Mouse (Mus musculus): ENCODE results near the gene Fndc7.

The Fndc7 gene

DNA sequence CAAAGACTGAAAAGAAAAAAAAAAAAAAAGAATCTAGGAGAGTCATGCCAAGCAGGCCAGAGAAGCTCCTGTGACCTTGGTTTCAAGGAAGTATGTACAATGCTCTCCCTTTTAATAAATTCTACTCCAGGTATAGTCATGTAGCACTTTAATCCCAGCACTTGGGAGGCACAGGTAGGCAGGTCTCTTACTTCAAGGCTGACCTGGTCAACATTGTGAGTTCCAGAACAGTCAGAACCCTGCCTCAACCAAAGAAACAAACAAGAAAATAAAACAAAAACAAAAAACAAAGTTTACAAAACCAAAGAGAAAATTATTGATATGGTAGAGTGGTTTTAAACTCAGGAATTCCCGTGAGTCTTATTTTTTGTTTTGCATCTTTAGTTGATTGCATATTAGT lies at the start of gene Fndc7:
TSS of gene Fndc7 (minus strand) at position 101 of the 400 bp plus-strand sequence.
- no peak for DNase-seq (ENCODE audit: low spot score)

DNA sequence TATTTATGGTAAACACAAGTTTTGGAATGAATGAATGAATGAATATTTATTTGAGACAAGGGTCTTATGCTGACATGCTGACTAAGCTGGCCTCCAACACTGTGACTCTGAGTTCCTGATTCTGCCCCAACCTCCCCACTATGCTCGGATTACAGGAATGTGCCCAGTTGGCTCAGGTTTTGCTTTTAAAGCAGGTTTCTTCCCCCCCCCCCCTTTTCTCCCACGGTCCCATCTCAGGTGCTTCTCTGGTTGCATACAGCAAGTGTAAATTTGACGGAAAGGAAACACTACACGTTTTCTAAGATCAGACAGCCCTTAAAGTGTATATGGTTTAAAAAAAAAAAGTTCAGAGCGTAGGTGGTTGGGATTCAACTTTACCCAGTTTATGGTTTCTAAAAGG lies 49.8 kb upstream of the Fndc7 start, which contains the start of gene Henmt1:
TSS of gene Henmt1 (plus strand) at position 301 of the 400 bp plus-strand sequence.
- DNase-seq (ENCODE audit: low spot score), result no peak

DNA sequence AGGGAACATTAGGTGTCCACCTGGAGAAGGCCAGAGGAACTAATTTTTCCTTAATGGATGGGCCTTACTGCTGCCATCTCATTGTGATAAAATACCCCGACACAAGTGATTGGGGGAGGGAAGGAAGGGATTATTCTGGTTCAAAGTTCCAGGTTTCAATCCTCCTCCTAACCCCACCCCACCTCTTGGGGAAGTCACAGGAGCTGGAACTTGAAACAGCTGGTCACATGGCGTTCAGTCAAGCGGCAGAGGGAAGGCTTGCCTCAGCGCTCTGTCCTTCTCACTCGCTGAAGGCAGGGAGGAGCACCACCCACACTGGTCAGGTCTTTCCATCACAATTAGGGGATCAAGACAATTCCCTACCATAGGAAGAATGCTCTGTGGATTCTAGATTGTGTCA lies 48.9 kb upstream of the Fndc7 start:
- DNase-seq (ENCODE audit: low spot score), result no peak

DNA sequence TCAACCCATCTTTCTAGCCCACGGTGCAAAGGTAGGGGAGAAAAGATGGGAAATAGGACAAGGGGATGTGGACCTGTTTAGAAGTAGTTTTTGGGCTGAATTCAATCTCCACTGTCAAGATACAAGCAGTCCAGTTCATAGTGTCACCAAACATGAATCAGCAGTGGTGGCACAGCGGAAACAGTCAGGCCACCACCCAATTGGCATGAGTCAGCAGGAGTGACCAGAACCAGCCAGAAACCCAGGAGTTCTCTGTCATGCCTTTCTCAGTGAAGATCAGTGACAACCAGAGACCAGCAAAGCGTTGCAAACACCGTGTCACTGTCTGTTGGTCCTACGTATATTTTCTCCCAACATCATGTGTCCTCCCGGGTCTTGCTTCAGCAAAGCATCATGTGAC lies 43.7 kb upstream of the Fndc7 start:
- no peak for DNase-seq (ENCODE audit: low spot score)

DNA sequence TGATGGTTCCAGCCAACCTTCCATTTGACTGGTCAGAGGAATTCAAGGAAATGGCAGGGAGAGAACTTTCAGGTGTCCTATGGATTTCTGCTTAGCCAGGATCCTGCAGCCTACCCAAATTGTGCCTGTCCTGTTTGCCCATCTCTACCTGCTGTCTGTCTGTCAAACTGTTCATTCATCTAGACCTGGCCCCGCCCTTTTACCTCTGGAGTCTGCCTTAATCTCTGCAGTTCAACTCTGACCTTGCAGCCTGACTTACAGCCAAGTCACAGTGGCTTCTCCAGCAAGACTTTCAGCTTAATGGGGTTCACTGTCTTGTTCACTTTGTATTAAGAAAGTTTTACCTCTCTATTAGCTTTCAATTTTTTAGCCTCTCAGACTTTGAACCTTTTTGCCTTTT lies 36.5 kb upstream of the Fndc7 start:
- DNase-seq (ENCODE audit: low spot score), result no peak

DNA sequence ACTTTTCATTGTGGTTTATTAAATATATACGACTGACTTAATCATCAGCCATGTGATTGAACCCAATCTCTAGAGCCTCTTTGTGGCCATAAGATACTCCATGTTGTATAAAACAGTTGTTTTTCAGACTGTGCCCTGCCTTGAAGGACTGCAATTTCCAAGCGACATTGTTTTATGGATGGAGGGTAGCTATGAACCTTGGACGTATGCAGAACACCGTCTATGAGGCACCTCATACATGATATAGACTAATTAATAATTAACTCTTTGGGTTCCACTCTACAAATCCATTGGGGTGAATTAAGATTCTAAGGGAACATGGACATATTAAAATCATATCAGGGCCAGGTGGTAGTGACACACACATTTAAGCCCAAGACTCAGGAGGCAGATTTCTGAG lies 35.9 kb upstream of the Fndc7 start:
- no peak for DNase-seq (ENCODE audit: low spot score)

GRCm38 (mm10) chr3:108921822-108922221 lies 32.0 kb upstream of the Fndc7 start:
- no peak for DNase-seq (ENCODE audit: low spot score)

GRCm38 (mm10) chr3:108920442-108921070 lies 30.7 kb upstream of the Fndc7 start:
- DNase-seq (ENCODE audit: low spot score), result no peak

- DNase-seq (ENCODE audit: low spot score), result no peak
Measured at GRCm38 (mm10) chr3:108918852-108919251, 29.0 kb upstream of the Fndc7 start.

- DNase-seq (ENCODE audit: low spot score), result no peak
Measured at GRCm38 (mm10) chr3:108917986-108918385, 28.2 kb upstream of the Fndc7 start.

DNA sequence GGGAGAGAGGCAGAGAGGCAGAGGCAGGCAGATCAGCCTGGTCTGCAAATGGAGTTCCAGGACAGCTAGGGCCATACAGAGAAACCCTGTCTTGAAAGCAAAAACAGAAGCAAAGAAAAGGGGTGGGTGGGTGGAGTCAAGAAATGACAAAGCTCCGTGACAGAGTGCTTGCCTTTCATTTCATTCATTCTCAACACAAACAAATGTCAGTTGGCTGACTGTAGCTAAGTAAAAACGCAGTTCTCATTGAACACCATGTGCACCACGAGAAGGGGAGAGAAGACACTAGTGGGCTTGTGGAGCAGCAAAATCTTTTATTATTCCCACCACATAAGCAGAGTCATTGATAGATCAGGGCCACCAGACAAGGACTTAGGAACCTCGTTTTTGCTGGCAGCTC lies 27.0 kb upstream of the Fndc7 start:
- DNase-seq (ENCODE audit: low spot score), result no peak

DNA sequence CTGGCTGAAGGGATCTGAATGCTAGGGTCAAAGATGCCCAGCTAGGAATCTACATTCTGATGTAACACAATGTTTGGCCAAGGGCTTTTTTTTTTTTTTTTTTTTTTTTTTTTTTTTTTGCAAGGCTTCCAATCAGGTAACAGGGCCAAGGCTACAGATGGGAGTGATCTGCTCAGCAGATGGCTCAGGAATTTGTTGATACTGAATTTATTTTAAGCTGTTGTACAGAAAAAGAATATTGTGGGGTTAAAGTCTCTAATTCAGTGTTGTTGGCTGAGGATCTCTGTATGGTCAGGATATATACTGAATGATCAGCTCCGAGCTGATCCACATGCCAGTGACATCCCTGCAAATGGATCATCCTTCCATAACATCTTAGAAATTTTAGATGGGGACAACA lies 26.2 kb upstream of the Fndc7 start:
- DNase-seq (ENCODE audit: low spot score), result no peak

- DNase-seq (ENCODE audit: low spot score), result peak; percentile 92
Measured at GRCm38 (mm10) chr3:108911548-108912413, 22.0 kb upstream of the Fndc7 start, which contains the start of gene Prpf38b. Gene Prpf38b, minus strand, starts transcription at chr3:108911727.

DNA sequence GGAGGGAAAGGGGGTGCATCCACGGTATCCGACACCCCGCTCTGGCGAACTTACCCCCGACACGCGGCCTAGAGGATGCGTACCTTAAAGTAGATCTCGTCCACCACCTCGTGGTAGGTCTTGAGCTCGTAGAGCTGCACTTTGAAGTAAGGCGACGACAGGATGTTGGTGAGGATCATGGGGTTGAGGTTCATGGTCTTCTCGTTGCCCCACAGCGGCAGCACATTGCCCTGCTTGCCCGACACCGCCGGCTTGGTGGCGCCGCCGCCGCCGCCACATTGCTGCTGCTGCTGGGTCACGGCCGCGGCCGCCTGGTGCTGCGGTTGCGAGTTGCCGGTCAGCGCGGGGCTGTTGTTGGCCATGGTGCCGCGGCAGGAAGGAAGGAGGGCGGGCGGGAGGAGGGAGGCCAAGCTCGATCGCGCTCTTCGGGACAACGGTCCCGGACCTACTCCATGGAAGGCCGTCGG lies 21.3 kb upstream of the Fndc7 start:
- no peak for DNase-seq (ENCODE audit: low spot score)

GRCm38 (mm10) chr3:108910303-108911080 lies 20.7 kb upstream of the Fndc7 start:
- no peak for DNase-seq (ENCODE audit: low spot score)

- DNase-seq (ENCODE audit: low spot score), result no peak
Measured at GRCm38 (mm10) chr3:108902934-108903333, 13.1 kb upstream of the Fndc7 start.

- DNase-seq (ENCODE audit: low spot score), result no peak
Measured at GRCm38 (mm10) chr3:108902038-108902437, 12.2 kb upstream of the Fndc7 start.

GRCm38 (mm10) chr3:108900681-108901080 lies 10.9 kb upstream of the Fndc7 start:
- no peak for DNase-seq (ENCODE audit: low spot score)

DNA sequence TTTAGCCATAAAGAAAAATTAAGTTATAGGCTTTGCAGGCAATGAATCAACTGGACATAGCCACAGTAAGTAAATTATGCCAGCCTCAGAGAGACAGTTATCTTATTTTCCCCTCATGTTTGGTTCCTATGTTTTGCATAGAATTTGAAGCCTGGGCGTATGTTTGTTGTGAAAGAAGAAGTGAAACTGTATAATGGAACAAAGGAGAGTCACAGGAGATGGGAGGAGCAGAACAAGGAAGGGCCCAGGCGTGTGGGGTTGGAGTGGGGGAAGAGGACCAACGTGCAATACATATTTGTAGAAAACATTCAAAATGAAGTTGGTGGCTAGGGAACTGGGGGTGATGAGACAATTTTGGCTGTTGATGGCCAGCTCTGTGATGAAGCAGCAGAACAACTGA lies 10.3 kb upstream of the Fndc7 start:
- DNase-seq (ENCODE audit: low spot score), result no peak

GRCm38 (mm10) chr3:108898640-108899039 lies 8.8 kb upstream of the Fndc7 start:
- DNase-seq (ENCODE audit: low spot score), result no peak

DNA sequence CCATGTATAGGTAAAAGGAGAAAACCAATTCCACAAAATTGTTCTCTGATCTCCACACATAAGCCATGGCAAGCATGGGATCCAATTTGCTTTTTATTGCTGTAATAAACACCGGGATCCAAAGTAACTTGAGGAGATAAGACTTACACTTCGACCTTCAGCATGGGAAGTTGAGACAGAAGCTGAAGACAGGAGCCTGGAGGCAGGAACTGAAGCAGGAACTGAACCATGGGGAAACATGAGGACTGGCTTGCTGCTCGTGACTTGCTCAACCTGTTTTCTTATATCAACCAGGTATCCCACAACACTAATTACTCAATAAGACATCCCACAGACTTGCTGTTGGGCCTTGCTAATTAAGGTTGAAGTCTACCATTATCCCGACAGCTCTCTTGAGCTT lies 3.1 kb upstream of the Fndc7 start:
- DNase-seq (ENCODE audit: low spot score), result no peak

GRCm38 (mm10) chr3:108892080-108892479 lies 2.3 kb upstream of the Fndc7 start:
- DNase-seq (ENCODE audit: low spot score), result no peak

- no peak for DNase-seq (ENCODE audit: low spot score)
Measured at GRCm38 (mm10) chr3:108887618-108887975, 2.2 kb downstream of the Fndc7 start.
